Mouse (Mus musculus): ENCODE results near the gene Fcrlb. TPM values are rescaled to one million over a fixed set of nuclear protein-coding genes. Genes with fewer than 3 reads are reported as not detected.
"Not testable (repeated sequence)": the region's sequence is repeated elsewhere in the genome, so short reads cannot be mapped to it uniquely, and the experiment has no call there.

The Fcrlb gene
- polyA plus RNA-seq (2012; rRNA removed): 1.6 and 1.9 TPM in 2 replicates

DNA sequence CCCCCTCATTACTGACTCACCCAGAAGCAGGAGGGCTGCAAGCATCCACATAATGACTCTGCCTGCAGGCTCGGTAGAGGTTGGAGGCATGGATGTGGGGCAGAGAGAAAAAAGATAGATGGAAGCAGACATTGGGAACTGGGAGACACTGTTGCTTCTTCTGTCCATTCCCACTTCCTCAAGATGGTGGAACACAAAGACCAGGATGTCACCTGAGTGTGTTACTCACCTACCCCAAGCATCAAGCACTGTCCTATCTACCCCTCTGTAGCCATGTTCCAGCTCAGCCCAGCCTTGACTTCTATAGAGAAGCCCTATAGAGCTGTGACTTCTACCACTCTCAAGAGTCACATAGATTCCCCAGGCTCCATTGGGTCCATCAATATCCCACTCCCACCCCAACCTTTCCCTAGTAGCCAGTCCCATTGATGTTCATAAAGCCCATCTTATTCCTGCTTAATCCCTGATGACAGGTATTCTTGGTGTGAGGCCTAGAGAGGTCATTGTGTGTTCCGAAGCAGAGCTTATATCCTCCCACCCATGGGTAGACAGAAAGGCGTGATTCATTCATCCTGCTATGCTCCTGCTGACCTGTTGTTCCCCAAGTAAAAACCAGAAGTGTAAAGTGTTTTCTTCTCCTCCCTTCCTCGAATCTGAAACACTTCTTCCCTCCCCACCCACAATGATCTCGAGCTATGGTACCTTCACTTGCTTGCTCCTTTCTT, at the start of gene Fcrlb:
Fcrlb (minus strand) TSS at position 51 of the 725 bp plus-strand sequence.
- Histone ChIP-seq H3K4me1 (ENCODE audit: control insufficient read depth, insufficient read depth, low read length) (no peaks in the 10 kb centered on the region), H3K27me3 (ENCODE audit: control insufficient read depth, insufficient read depth, low read length) (no peaks in the 10 kb centered on the region), H3K4me3 (replicated peaks; ENCODE audit: insufficient read depth, low read depth, low read length) (no peak within 1 kb of the TSS), H3K27ac (ENCODE audit: insufficient read depth, low read length) (no peak within 1 kb of the TSS)
- no peak for DNase-seq
- WGBS: 69% methylated on average over 5 of the region's 5 CpGs
- TF ChIP-seq POLR2A (IDR thresholded peaks at IDR 0.05; ENCODE audit: borderline replicate concordance, insufficient read depth, low read length) (no peak), CTCF (IDR thresholded peaks at IDR 0.05; ENCODE audit: borderline replicate concordance, insufficient read depth, low read depth, low read length) (no peak)

DNA sequence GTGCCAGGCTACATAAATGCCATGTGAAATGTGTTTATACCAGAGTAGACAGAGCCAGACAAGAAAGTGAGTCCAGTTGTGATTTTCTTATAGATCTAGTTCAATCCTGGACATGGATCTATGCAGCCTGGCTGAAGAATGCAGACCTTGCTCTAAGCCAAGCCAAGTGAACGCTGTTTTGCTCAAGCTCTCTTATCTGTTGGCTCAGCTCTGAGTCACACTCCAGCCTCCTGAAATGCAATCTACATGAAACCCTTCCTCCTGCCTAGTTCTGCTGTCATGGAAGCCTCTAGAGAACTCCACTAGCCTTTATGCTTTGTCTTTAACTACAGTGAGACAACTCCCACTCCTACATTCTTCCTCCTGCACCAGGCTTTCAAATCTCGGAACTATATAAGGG, 49.6 kb upstream of the Fcrlb start:
- Histone ChIP-seq H3K27ac (ENCODE audit: insufficient read depth, low read length) (no peak overlapping the region), H3K27me3 (ENCODE audit: control insufficient read depth, insufficient read depth, low read length) (no peaks in the 10 kb centered on the region), H3K4me1 (ENCODE audit: control insufficient read depth, insufficient read depth, low read length) (no peaks in the 10 kb centered on the region), H3K4me3 (replicated peaks; ENCODE audit: insufficient read depth, low read depth, low read length) (no peak overlapping the region)
- no peak for DNase-seq
- no peak for TF ChIP-seq POLR2A (IDR thresholded peaks at IDR 0.05; ENCODE audit: borderline replicate concordance, insufficient read depth, low read length)
- no peak for TF ChIP-seq CTCF (IDR thresholded peaks at IDR 0.05; ENCODE audit: borderline replicate concordance, insufficient read depth, low read depth, low read length)
- WGBS: 62% methylated on average over 2 of the region's 2 CpGs

DNA sequence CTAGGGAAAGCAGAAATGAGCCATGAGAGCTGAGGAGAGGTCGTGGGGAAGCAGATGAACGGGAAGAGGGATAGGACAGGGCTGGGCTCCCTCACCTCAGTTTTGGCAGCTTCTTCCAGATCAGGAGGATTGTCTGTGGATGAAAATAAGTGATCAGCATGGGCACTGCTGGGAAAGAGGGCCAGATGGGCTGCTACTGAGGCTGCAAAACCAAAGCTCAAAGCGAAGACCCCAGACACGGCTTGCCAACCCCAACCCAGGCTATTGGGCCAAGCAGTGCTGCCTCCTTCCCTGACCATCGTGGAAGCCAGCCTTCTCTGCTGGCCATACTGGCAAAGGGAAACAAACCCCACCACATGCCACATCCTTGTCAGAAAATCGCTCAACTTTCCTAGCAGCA, 48.4 kb upstream of the Fcrlb start:
- no peaks in the 10 kb centered on the region for H3K4me1 ChIP-seq (ENCODE audit: control insufficient read depth, insufficient read depth, low read length)
- no peaks in the 10 kb centered on the region for H3K27me3 ChIP-seq (ENCODE audit: control insufficient read depth, insufficient read depth, low read length)
- WGBS: 14% methylated on average over 6 of the region's 6 CpGs
- TF ChIP-seq POLR2A (IDR thresholded peaks at IDR 0.05; ENCODE audit: borderline replicate concordance, insufficient read depth, low read length) (no peak), CTCF (IDR thresholded peaks at IDR 0.05; ENCODE audit: borderline replicate concordance, insufficient read depth, low read depth, low read length) (no peak)
- DNase-seq: no peak
- H3K27ac ChIP-seq (ENCODE audit: insufficient read depth, low read length): no peak overlapping the region
- no peak overlapping the region for H3K4me3 ChIP-seq (replicated peaks; ENCODE audit: insufficient read depth, low read depth, low read length)

DNA sequence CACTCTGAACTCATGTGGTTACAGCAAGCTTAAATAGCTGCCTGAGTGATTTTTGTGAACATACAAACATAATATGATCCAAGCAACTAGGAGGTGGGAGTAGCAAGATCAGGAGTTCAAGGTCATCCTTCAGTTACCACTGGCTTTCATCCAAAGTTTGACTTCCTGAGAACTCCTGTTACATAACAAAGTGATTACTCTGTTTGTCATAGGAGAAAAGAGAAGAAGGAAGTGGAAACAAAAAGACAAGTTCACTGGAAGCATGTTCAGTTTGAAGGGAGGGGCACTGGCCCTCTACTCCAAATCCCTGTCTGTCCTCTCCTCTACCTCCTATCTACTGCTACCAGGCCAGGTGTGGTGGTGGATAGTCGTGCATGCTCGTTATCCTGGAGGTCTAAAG, 47.0 kb upstream of the Fcrlb start:
- 80% methylated on average over 2 of the region's 2 CpGs for WGBS
- no peaks in the 10 kb centered on the region for H3K4me1 ChIP-seq (ENCODE audit: control insufficient read depth, insufficient read depth, low read length)
- no peak for TF ChIP-seq POLR2A (IDR thresholded peaks at IDR 0.05; ENCODE audit: borderline replicate concordance, insufficient read depth, low read length)
- TF ChIP-seq CTCF (IDR thresholded peaks at IDR 0.05; ENCODE audit: borderline replicate concordance, insufficient read depth, low read depth, low read length): no peak
- H3K4me3 ChIP-seq (replicated peaks; ENCODE audit: insufficient read depth, low read depth, low read length): no peak overlapping the region
- no peak for DNase-seq
- H3K27me3 ChIP-seq (ENCODE audit: control insufficient read depth, insufficient read depth, low read length): no peaks in the 10 kb centered on the region
- H3K27ac ChIP-seq (ENCODE audit: insufficient read depth, low read length): no peak overlapping the region

DNA sequence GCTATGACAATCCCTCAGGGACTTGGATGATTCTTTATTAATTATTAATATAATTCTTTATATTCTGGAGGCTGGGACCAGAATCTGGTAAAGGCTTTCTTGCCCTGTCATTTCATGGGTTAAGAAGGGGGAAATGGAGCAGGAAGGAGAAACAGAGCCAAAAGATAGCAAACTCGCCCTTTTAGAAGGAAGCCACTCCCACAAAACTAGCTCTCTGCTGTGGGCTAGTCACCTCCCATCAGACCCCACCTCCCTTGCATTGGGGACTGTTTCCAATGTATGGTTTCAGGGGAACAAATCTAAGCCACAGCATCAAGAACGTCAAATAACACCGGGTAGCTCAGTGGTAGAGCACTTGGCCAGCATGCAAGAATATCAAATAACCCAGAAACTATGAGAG, 45.5 kb upstream of the Fcrlb start:
- WGBS: 60% methylated on average over 3 of the region's 3 CpGs
- Histone ChIP-seq H3K27me3 (ENCODE audit: control insufficient read depth, insufficient read depth, low read length) (no peaks in the 10 kb centered on the region), H3K4me3 (replicated peaks; ENCODE audit: insufficient read depth, low read depth, low read length) (no peak overlapping the region), H3K4me1 (ENCODE audit: control insufficient read depth, insufficient read depth, low read length) (no peaks in the 10 kb centered on the region), H3K27ac (ENCODE audit: insufficient read depth, low read length) (no peak overlapping the region)
- DNase-seq: no peak
- TF ChIP-seq CTCF (IDR thresholded peaks at IDR 0.05; ENCODE audit: borderline replicate concordance, insufficient read depth, low read depth, low read length) (no peak), POLR2A (IDR thresholded peaks at IDR 0.05; ENCODE audit: borderline replicate concordance, insufficient read depth, low read length) (no peak)

DNA sequence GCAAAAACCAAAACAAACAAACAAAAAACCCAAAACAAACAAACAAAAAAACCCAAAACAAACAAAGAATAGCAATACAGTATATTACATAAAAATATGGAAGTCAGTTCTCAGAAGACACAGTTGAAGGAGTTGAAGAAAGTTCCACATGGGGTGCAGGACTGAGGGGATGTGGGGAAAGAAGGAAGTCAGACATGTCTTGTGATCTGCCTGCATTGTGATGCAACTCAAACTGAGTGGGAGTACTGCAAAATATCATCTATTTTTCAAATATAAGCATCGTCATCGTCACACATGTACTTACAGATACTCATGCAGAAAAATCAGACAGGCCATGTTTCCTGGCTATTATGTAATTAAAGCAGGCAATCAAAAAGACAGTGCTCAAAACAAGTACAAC, 40.5 kb upstream of the Fcrlb start:
- Histone ChIP-seq H3K4me3 (replicated peaks; ENCODE audit: insufficient read depth, low read depth, low read length) (no peak overlapping the region), H3K4me1 (ENCODE audit: control insufficient read depth, insufficient read depth, low read length) (no peaks in the 10 kb centered on the region), H3K27ac (ENCODE audit: insufficient read depth, low read length) (no peak overlapping the region), H3K27me3 (ENCODE audit: control insufficient read depth, insufficient read depth, low read length) (no peaks in the 10 kb centered on the region)
- no peak for DNase-seq
- 90% methylated on average over 2 of the region's 2 CpGs for WGBS
- TF ChIP-seq POLR2A (IDR thresholded peaks at IDR 0.05; ENCODE audit: borderline replicate concordance, insufficient read depth, low read length) (no peak), CTCF (IDR thresholded peaks at IDR 0.05; ENCODE audit: borderline replicate concordance, insufficient read depth, low read depth, low read length) (no peak)

DNA sequence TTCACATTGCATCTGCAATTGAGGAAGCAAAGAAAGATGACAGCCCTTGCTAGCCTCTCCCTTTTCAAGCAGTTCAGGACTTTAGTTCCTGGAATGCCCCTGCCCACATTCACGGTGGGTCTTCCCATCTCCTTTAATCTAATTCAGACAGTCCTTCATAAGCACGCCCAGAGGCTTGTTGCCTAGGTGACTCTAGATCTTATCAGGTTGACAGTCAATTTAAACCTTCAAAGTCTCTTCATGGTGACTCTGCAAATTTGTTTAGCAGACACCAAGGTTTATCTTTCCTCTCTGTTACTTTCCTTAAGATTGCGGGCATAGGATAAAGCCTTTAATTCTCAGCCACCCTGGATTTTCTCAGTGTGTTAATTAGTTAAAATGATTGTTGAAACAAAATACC, 38.0 kb upstream of the Fcrlb start:
- H3K4me3 ChIP-seq (replicated peaks; ENCODE audit: insufficient read depth, low read depth, low read length): no peak overlapping the region
- DNase-seq: no peak
- H3K27me3 ChIP-seq (ENCODE audit: control insufficient read depth, insufficient read depth, low read length): no peaks in the 10 kb centered on the region
- no peaks in the 10 kb centered on the region for H3K4me1 ChIP-seq (ENCODE audit: control insufficient read depth, insufficient read depth, low read length)
- 74% methylated on average over 3 of the region's 3 CpGs for WGBS
- H3K27ac ChIP-seq (ENCODE audit: insufficient read depth, low read length): no peak overlapping the region
- no peak for TF ChIP-seq CTCF (IDR thresholded peaks at IDR 0.05; ENCODE audit: borderline replicate concordance, insufficient read depth, low read depth, low read length)
- no peak for TF ChIP-seq POLR2A (IDR thresholded peaks at IDR 0.05; ENCODE audit: borderline replicate concordance, insufficient read depth, low read length)

DNA sequence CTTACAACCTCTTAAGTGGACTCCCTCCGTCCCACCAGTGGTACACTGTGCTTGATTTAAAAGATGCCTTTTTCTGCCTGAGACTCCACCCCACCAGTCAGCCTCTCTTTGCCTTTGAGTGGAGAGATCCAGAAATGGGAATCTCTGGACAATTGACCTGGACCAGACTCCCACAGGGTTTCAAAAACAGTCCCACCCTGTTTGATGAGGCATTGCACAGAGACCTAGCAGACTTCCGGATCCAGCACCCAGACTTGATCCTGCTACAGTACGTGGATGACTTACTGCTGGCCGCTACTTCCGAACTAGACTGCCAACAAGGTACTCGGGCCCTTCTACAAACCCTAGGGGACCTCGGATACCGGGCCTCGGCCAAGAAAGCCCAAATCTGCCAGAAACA, 32.2 kb upstream of the Fcrlb start:
- DNase-seq; H3K27me3 ChIP-seq (ENCODE audit: control insufficient read depth, insufficient read depth, low read length); H3K4me3 ChIP-seq (replicated peaks; ENCODE audit: insufficient read depth, low read depth, low read length); H3K4me1 ChIP-seq (ENCODE audit: control insufficient read depth, insufficient read depth, low read length); H3K27ac ChIP-seq (ENCODE audit: insufficient read depth, low read length): not testable (repeated sequence)
- WGBS: 99% methylated on average over 9 of the region's 9 CpGs

DNA sequence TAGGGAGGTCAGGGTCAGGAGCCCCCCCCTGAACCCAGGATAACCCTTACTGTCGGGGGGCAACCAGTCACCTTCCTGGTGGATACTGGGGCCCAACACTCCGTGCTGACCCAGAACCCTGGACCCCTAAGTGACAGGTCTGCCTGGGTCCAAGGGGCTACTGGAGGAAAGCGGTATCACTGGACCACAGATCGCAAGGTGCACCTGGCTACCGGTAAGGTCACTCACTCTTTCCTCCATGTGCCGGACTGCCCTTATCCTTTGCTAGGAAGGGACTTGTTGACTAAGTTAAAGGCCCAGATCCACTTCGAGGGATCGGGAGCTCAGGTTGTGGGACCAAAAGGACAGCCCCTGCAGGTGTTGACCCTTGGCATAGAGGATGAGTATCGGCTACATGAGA, 31.4 kb upstream of the Fcrlb start:
- not testable (repeated sequence) for H3K4me1 ChIP-seq (ENCODE audit: control insufficient read depth, insufficient read depth, low read length); H3K27me3 ChIP-seq (ENCODE audit: control insufficient read depth, insufficient read depth, low read length); DNase-seq; H3K4me3 ChIP-seq (replicated peaks; ENCODE audit: insufficient read depth, low read depth, low read length); H3K27ac ChIP-seq (ENCODE audit: insufficient read depth, low read length)
- WGBS: 97% methylated on average over 9 of the region's 9 CpGs

Data from cerebellum, adult 2 months (tissue).